Mouse (Mus musculus) left cerebral cortex, adult 8-10 months (tissue): Measurements from ENCODE around the gene Mgll. TPM values are rescaled to one million over a fixed set of nuclear protein-coding genes. Genes with fewer than 3 reads are reported as not detected.

Experiments used
- total RNA-seq, 4 experiments: library from RNA; stranded (reverse); gene quantifications; 2 replicates each; pipeline ENCODE4 v1.2.4; 2022

The Mgll gene
- total RNA-seq, 4 experiments from 2014 or later: 167 to 184 (median 176) TPM

Other genes starting within 250 kb of the Mgll start
- 10 to 100 TPM; 67.9 to 83.1 (median 72.2) TPM for gene Sec61a1, start 205.5 kb upstream of the Mgll start, total RNA-seq
- 1 to 10 TPM in 1 of 4 experiments, under 1 TPM in 3; 0.39 to 1.7 (median 0.93) TPM for gene Kbtbd12, start 86.5 kb upstream of the Mgll start, total RNA-seq
- gene Abtb1, start 117.6 kb downstream of the Mgll start, total RNA-seq: 10 to 100 TPM; 38.1 to 45.4 (median 43.1) TPM
- 100 to 1,000 TPM; 190 to 207 (median 195) TPM for gene Podxl2, start 150.6 kb downstream of the Mgll start, total RNA-seq
- gene Mcm2, start 174.4 kb downstream of the Mgll start, total RNA-seq: 1 to 10 TPM; 4.0 to 9.0 (median 4.6) TPM
- gene Tpra1, start 177.8 kb downstream of the Mgll start, total RNA-seq: 10 to 100 TPM; 43.9 to 53.4 (median 47.6) TPM